Mouse (Mus musculus): ENCODE data around the gene Hddc3.
"Not testable (repeated sequence)": the region's sequence is repeated elsewhere in the genome, so short reads cannot be mapped to it uniquely, and the experiment has no call there.

Gene Hddc3

DNA sequence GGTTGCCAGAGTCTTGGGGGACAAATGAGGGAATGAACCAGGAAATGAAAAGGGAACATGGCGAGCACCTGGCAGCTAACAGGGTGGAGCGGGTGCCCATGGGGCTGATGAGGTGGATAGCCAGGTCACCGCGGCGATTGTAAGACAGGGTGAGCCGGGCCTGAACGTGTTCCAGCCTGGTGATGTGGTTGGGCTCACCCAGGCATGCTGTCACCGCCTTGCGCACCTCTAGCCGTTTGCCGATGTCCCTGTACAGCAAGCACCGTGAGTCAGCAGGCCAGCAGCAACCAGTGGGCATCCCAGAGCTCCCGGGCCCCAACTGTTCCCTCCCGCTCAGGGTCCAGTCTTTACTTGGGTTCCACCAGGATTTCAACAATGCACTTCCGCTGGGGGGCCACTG lies 49.2 kb downstream of the Hddc3 start:
- in situ Hi-C loops (cut with MboI; ENCODE audit: low sequenced_read_pairs): no loop called here

DNA sequence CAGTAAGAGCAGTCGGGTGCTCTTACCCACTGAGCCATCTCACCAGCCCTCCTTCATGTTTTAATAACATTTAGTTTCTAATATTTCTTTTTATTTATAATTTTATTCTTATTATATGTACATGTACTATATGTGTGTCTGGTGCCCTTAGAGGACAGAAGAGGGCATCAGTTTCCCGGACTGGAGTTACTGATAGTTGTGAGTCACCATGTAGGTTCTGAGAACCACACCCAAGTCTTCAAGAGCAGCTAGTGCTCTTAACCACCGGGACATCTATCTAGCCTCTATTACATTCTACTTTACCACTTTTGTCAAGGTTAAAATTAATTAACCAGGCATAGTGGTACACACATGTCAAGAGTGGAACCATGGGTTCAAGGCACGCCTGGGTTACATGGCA lies 51.7 kb downstream of the Hddc3 start:
- in situ Hi-C loops (cut with MboI; ENCODE audit: low sequenced_read_pairs): no loop called here

DNA sequence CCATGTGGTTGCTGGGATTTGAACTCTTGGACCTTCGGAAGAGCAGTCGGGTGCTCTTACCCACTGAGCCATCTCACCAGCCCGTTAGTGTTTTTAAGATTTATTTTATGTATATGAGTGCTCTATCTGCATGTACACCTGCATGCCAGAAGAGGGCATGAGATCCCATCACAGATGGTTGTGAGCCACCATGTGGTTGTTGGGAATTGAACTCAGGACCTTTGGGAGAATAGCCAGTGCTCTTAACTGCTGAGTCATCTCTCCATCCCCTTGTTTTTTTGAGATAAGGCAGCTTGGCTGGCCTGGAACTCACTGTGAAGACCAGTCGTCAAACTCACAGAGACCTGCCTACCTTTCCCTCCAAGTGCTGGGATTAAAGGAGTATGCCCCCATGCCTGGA lies 53.5 kb downstream of the Hddc3 start:
- in situ Hi-C loops (cut with MboI; ENCODE audit: low sequenced_read_pairs): not testable (repeated sequence)

DNA sequence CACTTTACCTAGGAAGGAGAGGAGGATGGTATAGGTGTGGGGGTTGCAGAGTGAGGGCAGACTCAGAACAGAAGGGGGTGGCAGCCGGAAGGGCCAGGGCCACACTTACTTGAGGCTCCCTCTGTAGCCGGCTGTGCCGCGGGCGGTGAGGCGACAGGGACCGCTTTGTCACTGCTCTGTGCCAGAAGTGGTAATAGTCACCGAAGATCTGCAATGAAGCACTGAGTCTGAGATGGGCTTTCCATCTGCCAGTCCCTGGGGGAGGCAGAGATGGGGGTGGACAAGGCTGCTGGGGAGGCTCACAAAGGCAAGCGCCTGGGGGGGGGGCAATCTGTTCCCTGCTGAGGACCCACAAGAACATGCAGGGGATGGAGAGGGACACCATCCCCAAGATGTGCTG lies 55.1 kb downstream of the Hddc3 start:
- in situ Hi-C loops (cut with MboI; ENCODE audit: low sequenced_read_pairs): no loop called here

DNA sequence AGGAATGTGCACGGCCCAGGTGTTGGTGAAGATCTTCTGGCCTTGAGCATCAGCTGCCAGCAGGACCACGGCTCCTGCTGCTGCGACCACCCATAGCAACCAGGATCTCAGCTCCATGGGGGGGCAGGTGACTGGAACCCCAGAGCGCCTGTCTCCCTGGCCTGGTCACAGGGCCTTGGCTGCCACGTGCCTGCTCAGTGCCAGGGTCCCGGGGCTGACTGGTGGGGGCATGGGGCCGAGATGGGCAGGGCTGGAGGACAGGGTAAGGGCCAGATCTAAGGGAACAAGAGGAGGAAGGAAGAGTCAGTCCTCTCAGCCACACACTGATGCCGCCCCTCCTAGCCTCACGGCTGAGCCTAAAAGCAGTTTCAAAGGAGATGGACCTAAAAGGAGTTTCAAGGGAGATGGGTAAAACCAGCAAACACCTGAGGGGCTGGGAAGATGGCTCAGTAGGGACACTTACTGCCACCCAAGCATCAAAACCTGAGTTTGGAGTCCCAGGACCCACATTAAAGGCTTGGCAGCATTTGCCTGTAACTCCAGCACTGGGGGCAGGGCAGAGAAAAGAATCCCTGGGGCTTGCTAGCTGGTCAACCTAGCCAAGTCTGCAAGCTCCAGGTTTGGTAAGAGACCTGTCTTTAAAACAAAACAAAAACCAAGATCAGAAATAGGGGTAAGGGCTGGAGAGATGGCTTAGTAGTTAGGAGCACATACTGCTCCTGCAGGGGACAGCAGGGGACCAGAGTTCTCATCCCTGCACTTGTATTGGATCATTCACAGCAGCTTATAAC lies 55.9 kb downstream of the Hddc3 start:
- in situ Hi-C loops (cut with MboI; ENCODE audit: low sequenced_read_pairs): no loop called here

GRCm38 (mm10) chr7:80400099-80400498 lies 57.2 kb downstream of the Hddc3 start:
- in situ Hi-C loops (cut with MboI; ENCODE audit: low sequenced_read_pairs): no loop called here

Measured in CH12F3 (cell line).